Mouse (Mus musculus): Measurements from ENCODE around the gene Slc25a3. TPM values are rescaled to one million over a fixed set of nuclear protein-coding genes. Genes with fewer than 3 reads are reported as not detected.

The Slc25a3 gene
- total and polyA plus RNA-seq, 3 experiments, result 368 to 868 (median 497) TPM

DNA sequence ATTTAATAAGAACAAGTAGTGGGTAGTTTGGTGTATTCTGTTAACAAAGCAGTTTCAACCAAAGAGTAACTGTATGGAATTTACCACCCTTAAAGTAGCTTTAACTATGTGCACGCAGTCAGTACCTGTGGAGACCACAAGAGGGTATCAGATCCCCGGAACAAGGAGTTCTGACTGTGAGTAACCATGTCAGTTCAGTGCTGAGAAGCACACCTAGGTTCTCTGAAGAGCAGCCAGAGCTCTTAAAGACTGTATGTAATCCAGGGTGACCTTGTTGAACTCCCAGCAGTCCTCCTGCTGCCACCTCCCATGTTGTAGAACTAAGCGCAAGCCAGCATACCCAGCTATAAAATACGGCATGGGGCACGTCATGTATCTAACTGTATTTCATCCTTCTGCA, 43.0 kb upstream of the Slc25a3 start:
- H3K9ac ChIP-seq (ENCODE audit: control insufficient read depth, low read depth, low read length, poor library complexity, severe bottlenecking), result peak overlapping the region; percentile 28
- no peaks in the 10 kb centered on the region for H3K9me3 ChIP-seq (replicated peaks; ENCODE audit: insufficient read depth, low read length)
- H3K27ac ChIP-seq (ENCODE audit: control insufficient read depth, low read depth, low read length), result no peak overlapping the region
- 0 out of 4 replicates have a peak overlapping the region, but pooled peaks of 1 of the 2 experiments have one; percentile 7 for H3K4me3 ChIP-seq (ENCODE audit: control insufficient read depth in 1 of 2, insufficient read depth in 1 of 2, low read depth in 2 of 2, low read length in 2 of 2)
- peaks cover 67% of the 10 kb centered on the region for H3K79me2 ChIP-seq (ENCODE audit: control insufficient read depth, insufficient read depth, low read length, poor library complexity)
- H3K27me3 ChIP-seq (ENCODE audit: control insufficient read depth in 1 of 2, insufficient read depth in 2 of 2, low read length in 2 of 2), result no peaks in the 10 kb centered on the region
- H3K36me3 ChIP-seq (ENCODE audit: control insufficient read depth in 1 of 2, insufficient read depth in 2 of 2, low read length in 2 of 2), result peaks cover 31 to 61% of the 10 kb centered on the region in 2 experiments
- peaks cover 40% of the 10 kb centered on the region in 2 experiments for H3K4me1 ChIP-seq (ENCODE audit: control insufficient read depth in 1 of 2, insufficient read depth in 2 of 2, low read length in 2 of 2)
- TF ChIP-seq TBP (IDR thresholded peaks at IDR 0.05; ENCODE audit: low read depth, low read length) (0 out of 2 replicates have a peak, but pooled peaks have one; percentile 18), CTCF (IDR thresholded peaks at IDR 0.05 in 2 of 3, conservative IDR thresholded peaks at IDR 0.05 in 1 of 3; ENCODE audit: control insufficient read depth in 1 of 3, insufficient read depth in 1 of 3, low read depth in 2 of 3, low read length in 3 of 3, poor library complexity in 1 of 3, severe bottlenecking in 1 of 3) (peak; percentile 32 to 85 (median 67); a peak in 5 of 6 replicates), SMC3 (IDR thresholded peaks at IDR 0.05; ENCODE audit: low read depth, low read length) (peak; percentile 36), GABPA (IDR thresholded peaks at IDR 0.05; ENCODE audit: low read depth, low read length) (no peak), MXI1 (IDR thresholded peaks at IDR 0.05; ENCODE audit: low read depth, low read length) (peak; percentile 48; the same call in 1 of the 2 replicates), SIN3A (IDR thresholded peaks at IDR 0.05; ENCODE audit: low read length) (peak; percentile 47; the same call in 1 of the 2 replicates), TAL1 (IDR thresholded peaks at IDR 0.05; ENCODE audit: low read length) (no peak), RCOR1 (IDR thresholded peaks at IDR 0.05; ENCODE audit: low read depth, low read length) (no peak), RAD21 (IDR thresholded peaks at IDR 0.05; ENCODE audit: low read depth, low read length) (peak; percentile 36)
- DNase-seq (ENCODE audit: low read depth, low spot score), result peak; percentile 85

DNA sequence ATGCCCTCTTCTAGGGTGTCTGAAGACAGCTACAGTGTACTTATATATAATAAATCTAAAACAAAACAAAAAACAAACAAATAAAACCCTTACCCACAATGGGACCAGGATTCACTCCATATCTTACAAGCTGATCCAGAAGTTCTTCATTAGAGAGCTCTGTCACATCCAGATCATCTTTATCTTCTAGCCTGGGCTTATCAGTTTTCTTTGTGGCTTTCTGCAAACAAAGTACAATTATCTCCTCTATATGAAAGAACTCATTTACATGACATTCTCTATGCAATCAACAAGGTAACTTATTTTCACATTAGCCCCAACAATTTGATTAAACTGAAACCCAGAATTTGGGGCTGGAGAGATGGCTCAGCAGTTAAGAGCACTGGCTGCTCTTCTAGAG, 42.0 kb upstream of the Slc25a3 start:
- Histone ChIP-seq H3K27ac (ENCODE audit: control insufficient read depth, low read depth, low read length) (peak overlapping the region; percentile 19; the same call in 1 of the 2 replicates), H3K27me3 (ENCODE audit: control insufficient read depth in 1 of 2, insufficient read depth in 2 of 2, low read length in 2 of 2) (no peaks in the 10 kb centered on the region), H3K9ac (ENCODE audit: control insufficient read depth, low read depth, low read length, poor library complexity, severe bottlenecking) (peak overlapping the region; percentile 42), H3K36me3 (ENCODE audit: control insufficient read depth in 1 of 2, insufficient read depth in 2 of 2, low read length in 2 of 2) (peaks cover 41 to 71% of the 10 kb centered on the region in 2 experiments), H3K79me2 (ENCODE audit: control insufficient read depth, insufficient read depth, low read length, poor library complexity) (peaks cover 63% of the 10 kb centered on the region), H3K4me3 (ENCODE audit: control insufficient read depth in 1 of 2, insufficient read depth in 1 of 2, low read depth in 2 of 2, low read length in 2 of 2) (no peak overlapping the region), H3K4me1 (ENCODE audit: control insufficient read depth in 1 of 2, insufficient read depth in 2 of 2, low read length in 2 of 2) (peaks cover 44 to 47% of the 10 kb centered on the region in 2 experiments), H3K9me3 (replicated peaks; ENCODE audit: insufficient read depth, low read length) (no peaks in the 10 kb centered on the region)
- no peak for DNase-seq (ENCODE audit: low read depth, low spot score)
- peak; percentile 52 to 56; a peak in 3 of 4 replicates for TF ChIP-seq EP300 (IDR thresholded peaks at IDR 0.05; ENCODE audit: low read depth in 1 of 2, low read length in 2 of 2)
- no peak for TF ChIP-seq E2F4 (IDR thresholded peaks at IDR 0.05; ENCODE audit: borderline replicate concordance, low read depth, low read length)
- peak; percentile 65 for TF ChIP-seq ETS1 (IDR thresholded peaks at IDR 0.05; ENCODE audit: low read depth, low read length)
- no peak for TF ChIP-seq SMC3 (IDR thresholded peaks at IDR 0.05; ENCODE audit: low read depth, low read length)
- TF ChIP-seq HCFC1 (IDR thresholded peaks at IDR 0.05; ENCODE audit: low read depth, low read length), result no peak
- TF ChIP-seq TCF12 (IDR thresholded peaks at IDR 0.05; ENCODE audit: low read depth, low read length), result peak; percentile 41; the same call in 1 of the 2 replicates
- no peak for TF ChIP-seq ZMIZ1 (IDR thresholded peaks at IDR 0.05; ENCODE audit: low read depth, low read length)
- no peak for TF ChIP-seq JUND (IDR thresholded peaks at IDR 0.05; ENCODE audit: low read depth, low read length)
- TF ChIP-seq CHD1 (IDR thresholded peaks at IDR 0.05; ENCODE audit: low read depth, low read length), result no peak
- no peak for TF ChIP-seq KAT2A (conservative IDR thresholded peaks at IDR 0.05; ENCODE audit: low read depth, low read length)
- TF ChIP-seq GABPA (IDR thresholded peaks at IDR 0.05; ENCODE audit: low read depth, low read length), result no peak
- TF ChIP-seq NELFE (IDR thresholded peaks at IDR 0.05; ENCODE audit: low read depth, low read length), result no peak
- no peak for TF ChIP-seq ZC3H11A (IDR thresholded peaks at IDR 0.05; ENCODE audit: low read depth, low read length)
- TF ChIP-seq CTCF (IDR thresholded peaks at IDR 0.05 in 2 of 3, conservative IDR thresholded peaks at IDR 0.05 in 1 of 3; ENCODE audit: control insufficient read depth in 1 of 3, insufficient read depth in 1 of 3, low read depth in 2 of 3, low read length in 3 of 3, poor library complexity in 1 of 3, severe bottlenecking in 1 of 3), result no peak
- no peak for TF ChIP-seq USF2 (IDR thresholded peaks at IDR 0.05; ENCODE audit: borderline replicate concordance in 1 of 2, insufficient read depth in 1 of 2, low read depth in 1 of 2, low read length in 2 of 2)
- TF ChIP-seq POLR2AphosphoS5 (IDR thresholded peaks at IDR 0.05; ENCODE audit: borderline replicate concordance, low read depth, low read length), result no peak
- peak; percentile 14; the same call in 1 of the 2 replicates for TF ChIP-seq BHLHE40 (IDR thresholded peaks at IDR 0.05; ENCODE audit: borderline replicate concordance, low read depth, low read length)
- no peak for TF ChIP-seq MAZ (IDR thresholded peaks at IDR 0.05; ENCODE audit: low read depth, low read length)
- no peak for TF ChIP-seq MAX (IDR thresholded peaks at IDR 0.05; ENCODE audit: low read length)
- TF ChIP-seq NRF1 (IDR thresholded peaks at IDR 0.05; ENCODE audit: insufficient read depth, low read depth, low read length, poor library complexity, severe bottlenecking), result no peak
- no peak for TF ChIP-seq TBP (IDR thresholded peaks at IDR 0.05; ENCODE audit: low read depth, low read length)
- no peak for TF ChIP-seq USF1 (IDR thresholded peaks at IDR 0.05; ENCODE audit: low read depth, low read length)
- TF ChIP-seq POLR2AphosphoS2 (IDR thresholded peaks at IDR 0.05; ENCODE audit: low read length), result no peak
- TF ChIP-seq SIN3A (IDR thresholded peaks at IDR 0.05; ENCODE audit: low read length), result no peak
- TF ChIP-seq MAFK (IDR thresholded peaks at IDR 0.05; ENCODE audit: borderline replicate concordance, low read depth, low read length), result peak; percentile 46; the same call in 1 of the 2 replicates
- no peak; the same call in 1 of the 2 replicates for TF ChIP-seq MXI1 (IDR thresholded peaks at IDR 0.05; ENCODE audit: low read depth, low read length)
- no peak for TF ChIP-seq RAD21 (IDR thresholded peaks at IDR 0.05; ENCODE audit: low read depth, low read length)

Measured in MEL (cell line).